Mouse (Mus musculus): ENCODE results near the gene Sipa1l1.

Gene Sipa1l1

GRCm38 (mm10) chr12:82206857-82207647 lies 37.9 kb downstream of the Sipa1l1 start:
- in situ Hi-C loops (cut with MboI, MseI) = no loop called here

DNA sequence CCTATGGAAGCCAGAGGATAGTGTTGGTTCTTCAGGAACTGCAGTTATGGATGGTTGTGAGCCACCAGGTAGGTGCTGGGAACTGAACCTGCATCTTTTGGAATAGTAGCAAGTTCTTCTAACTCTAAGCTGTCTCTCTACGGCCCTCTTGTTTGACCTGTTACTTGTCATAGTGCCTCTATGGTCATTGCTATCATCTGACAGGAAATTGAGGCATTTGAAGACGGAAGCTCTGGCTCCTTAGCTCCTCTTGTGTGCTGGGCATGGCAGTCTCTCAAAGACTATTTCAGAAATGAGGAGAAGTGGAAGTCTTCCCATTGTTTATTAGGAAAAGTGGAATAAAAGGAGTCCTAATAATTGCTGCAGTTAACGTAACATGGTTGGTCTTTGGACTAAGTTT lies 38.9 kb downstream of the Sipa1l1 start:
- in situ Hi-C loops (cut with MboI, MseI) = no loop called here

DNA sequence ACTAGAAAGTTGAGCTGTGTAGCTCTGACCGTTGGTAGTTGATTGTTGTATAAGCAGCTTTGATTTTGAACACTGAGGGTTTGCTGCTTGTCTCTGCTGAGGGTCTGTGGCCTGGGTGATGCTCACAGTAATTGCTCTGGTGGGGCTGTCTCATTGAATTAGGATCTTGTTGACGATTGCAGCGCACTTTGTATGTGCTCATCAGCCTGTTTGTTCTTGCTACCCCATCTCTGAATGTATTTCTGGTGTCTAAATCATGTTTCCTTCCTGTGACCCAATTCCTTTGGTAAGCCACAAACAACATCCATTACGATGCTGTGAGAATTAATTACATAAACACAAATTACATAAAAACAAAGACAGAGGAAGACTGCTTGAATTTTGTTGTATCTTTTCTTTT lies 39.5 kb downstream of the Sipa1l1 start:
- in situ Hi-C loops (cut with MboI, MseI) = no loop called here

- in situ Hi-C loops (cut with MboI, MseI) = no loop called here
Measured at GRCm38 (mm10) chr12:82209753-82210152, 40.6 kb downstream of the Sipa1l1 start.

DNA sequence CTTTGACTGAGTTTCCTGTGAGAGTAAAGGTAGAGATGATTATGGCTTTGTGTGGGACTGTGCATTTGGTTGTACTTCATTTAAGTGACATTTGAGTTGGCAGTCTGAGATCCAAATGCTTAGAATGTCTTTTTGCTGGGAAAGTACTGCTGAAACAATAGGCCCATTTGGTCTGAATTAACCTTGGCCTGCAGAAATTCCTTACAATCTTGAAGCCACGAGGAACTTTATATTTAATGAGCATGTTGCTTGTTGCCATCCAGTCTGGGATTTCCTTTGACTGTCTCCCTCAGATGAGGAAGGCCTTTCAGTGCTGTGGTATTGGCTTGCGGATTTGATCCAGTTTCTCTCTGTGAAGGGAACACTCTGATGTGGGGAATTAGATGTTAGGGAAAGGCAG lies 43.9 kb downstream of the Sipa1l1 start:
- in situ Hi-C loops (cut with MboI, MseI) = no loop called here

- in situ Hi-C loops (cut with MboI, MseI) = no loop called here
Measured at GRCm38 (mm10) chr12:82214916-82215315, 45.8 kb downstream of the Sipa1l1 start.

- in situ Hi-C loops (cut with MboI, MseI) = no loop called here
Measured at GRCm38 (mm10) chr12:82216801-82217553, 47.9 kb downstream of the Sipa1l1 start.

- in situ Hi-C loops (cut with MboI, MseI) = no loop called here
Measured at GRCm38 (mm10) chr12:82218201-82218600, 49.1 kb downstream of the Sipa1l1 start.

DNA sequence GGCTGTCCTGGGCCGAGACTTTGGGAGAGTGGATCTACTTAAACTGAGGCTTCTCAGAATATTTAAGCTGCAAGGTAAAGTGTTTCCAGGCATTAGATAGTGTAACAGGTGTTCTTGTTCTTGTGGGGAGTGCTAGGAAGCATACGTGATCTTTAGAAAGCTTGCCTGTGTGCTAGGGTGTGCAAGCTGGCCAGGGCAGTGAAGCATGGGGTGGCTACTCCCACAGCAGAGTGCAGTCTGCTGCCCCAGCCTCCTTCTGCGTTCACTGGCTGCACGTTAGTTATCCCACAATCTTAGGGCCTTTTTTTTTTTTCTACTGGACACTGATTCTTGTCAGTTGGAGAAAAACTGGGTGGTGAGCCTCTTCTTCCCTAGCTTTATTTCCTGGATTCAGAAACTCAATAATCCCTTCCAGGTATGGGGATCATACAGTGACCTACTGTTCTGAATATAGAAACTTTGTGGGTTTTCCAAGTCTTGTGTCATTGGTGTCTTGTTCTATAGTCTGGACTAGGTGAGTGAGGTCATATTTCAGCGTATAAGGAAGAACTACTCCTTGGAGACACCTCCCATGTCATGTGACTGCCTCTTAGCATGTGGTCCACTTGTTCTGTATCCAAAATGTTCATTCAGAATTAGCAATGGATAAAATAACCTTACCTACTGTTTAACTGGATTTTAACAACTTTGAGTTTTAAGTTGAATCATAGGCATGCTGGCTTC lies 51.4 kb downstream of the Sipa1l1 start:
- in situ Hi-C loops (cut with MboI, MseI) = no loop called here

GRCm38 (mm10) chr12:82223126-82223815 lies 54.2 kb downstream of the Sipa1l1 start:
- in situ Hi-C loops (cut with MboI, MseI) = no loop called here

DNA sequence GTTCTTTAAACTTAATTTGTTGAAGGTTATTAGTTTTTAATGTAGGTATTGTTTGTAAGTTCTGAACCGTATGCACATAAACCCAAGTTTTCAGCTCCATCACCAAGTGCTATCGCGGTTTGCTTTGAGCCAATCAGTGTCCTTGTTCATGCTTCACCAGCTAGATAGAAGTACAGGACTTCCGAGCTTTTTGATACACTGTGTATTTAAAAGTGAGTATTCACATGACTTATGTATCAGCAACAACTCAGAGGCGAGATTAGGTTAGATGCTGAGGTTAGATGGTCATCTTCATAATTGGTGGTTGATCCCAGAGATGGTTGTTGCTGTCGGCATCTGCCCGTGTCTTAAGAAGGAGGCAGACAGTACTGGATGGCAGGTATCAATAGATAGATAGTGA lies 55.7 kb downstream of the Sipa1l1 start:
- in situ Hi-C loops (cut with MboI, MseI) = no loop called here

DNA sequence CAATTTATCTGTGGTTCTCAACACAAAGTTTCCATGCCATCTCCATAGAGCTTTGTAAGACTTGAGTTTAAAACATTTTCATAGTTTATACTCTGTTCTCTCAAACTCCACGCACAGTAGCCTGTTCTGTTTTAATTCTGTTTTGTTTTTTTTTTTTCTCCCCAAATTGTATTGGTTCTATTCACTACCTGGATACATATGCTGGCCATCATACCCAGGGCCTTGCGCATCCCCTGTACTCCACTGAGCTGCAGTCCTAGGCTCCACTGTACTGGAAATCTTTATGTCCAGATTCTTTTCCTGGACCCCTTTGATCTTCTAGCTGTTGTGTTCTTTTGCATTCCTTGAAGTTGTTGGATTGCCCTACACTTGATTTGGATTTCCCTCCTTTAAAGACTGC lies 56.2 kb downstream of the Sipa1l1 start:
- in situ Hi-C loops (cut with MboI, MseI) = no loop called here

GRCm38 (mm10) chr12:82225751-82226228 lies 56.7 kb downstream of the Sipa1l1 start:
- in situ Hi-C loops (cut with MboI, MseI) = no loop called here

- in situ Hi-C loops (cut with MboI, MseI) = no loop called here
Measured at GRCm38 (mm10) chr12:82226311-82227066, 57.4 kb downstream of the Sipa1l1 start.

DNA sequence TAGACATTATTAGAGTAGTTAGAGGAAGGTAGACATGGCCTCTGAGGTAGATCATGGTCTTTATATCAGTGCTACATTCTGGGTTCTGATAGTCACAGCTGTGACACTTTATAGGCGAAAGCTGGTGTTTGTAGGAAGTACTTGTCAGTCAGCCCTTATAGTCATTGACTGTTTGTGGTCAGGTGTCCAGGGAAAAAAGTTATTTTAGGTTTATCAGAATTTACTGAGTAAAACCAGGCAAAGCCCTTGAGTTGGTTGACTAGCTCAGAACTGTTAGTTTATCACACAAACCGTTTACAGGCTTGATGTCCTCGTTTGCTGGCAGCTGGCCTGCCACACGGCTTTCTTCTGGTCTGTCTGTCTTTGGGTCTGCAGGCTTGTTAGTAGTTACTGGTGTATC lies 61.0 kb downstream of the Sipa1l1 start:
- in situ Hi-C loops (cut with MboI, MseI) = loop anchor here (5.0 kb wide), 1 partner anchor 38 kb away; no protein-coding TSS in a partner anchor

DNA sequence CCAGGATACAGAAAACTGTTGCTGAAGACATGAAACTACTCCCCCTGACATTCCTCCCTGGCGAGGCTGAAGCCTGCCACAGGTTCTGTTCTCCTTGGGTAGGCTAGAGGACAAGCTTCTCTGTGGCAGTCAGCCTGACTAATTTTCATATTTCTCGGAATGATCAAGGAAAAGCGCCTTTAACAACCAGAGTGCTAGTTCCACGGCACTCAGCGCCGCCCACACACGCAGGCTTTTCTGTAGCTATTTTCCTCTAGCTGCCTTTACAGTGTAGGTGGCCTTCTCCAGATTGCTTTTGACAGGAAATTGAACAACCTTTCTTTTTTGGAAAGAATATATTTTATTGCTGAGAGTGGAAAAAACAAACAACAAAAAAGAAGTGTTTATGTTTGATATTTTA lies 62.1 kb downstream of the Sipa1l1 start:
- in situ Hi-C loops (cut with MboI, MseI) = loop anchor here (5.0 kb wide), 1 partner anchor 39 kb away; no protein-coding TSS in a partner anchor

DNA sequence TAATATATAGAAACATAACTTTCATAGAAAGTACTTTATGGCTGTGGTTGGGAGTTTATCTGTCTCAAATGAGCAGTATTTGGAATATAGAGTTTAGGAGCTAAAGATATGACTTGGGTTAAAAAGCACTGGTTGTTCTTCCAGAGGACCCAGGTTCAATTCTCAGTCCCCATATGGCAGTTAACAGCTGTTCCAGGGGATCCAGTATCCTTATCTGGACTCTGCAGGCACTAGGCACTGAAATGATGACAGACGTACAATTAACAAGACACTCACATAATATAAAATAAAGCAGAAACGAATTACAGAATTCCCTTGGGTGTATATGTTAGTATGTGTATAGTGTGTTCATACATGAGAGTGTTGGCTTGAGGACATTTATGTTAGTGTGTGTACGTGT lies 64.1 kb downstream of the Sipa1l1 start:
- in situ Hi-C loops (cut with MboI, MseI) = loop anchor here (5.0 kb wide), 1 partner anchor 41 kb away; no protein-coding TSS in a partner anchor

DNA sequence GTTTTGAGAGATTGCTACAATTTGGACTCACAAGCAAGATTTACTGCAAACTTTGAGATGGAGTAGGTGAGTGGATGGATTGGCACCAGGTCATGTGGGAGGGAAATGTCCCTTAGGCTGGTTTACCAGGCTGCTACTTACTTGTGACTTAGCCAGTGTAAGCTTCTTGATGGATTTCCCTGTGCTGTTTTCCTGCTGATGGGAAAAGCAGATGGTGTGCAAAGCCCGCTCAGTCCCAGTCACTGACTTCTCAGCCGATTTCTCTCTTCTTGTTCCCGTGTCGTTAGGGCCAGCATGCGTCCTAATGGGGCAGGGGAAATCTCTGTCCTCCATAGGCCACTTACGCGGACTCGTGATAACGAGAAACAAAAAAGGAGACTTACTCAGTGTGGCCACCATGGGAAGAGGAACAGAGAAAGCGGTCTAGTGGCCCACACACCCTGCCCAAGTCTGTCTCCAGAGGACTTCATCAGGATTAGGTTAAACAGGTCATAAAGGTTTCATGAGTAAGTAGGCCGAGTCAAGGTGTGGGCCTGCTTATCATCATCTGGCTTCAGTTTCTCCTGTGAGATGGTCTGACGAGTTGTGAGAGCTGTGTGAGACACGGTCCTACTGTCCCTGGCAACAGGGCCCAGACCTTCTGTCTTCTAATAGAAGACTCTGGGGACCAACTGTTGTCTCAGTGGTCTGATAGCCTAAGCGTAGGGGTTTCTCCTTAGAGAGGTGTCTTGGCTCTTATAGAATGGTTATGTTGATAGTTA lies 65.5 kb downstream of the Sipa1l1 start:
- in situ Hi-C loops (cut with MboI, MseI) = loop anchor here (5.0 kb wide), 1 partner anchor 42 kb away; no protein-coding TSS in a partner anchor

DNA sequence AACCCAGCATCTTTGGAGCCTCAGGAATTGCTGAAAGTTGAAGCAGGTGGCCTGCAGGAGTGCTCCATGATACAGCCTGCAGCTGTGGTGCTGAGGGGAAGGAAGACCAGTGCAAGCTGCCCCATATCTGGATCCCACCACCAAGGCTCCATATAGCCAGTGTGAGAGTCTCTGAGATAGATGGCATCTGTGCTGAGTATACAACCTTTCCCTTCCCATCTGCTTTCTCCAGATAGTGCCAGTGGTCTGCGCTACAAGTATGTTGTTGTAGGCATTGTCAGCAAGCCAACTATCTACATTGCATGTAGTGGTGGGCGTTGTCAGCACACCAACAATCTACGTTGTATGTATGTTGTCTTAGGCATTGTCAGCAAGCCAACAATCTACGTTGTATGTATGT lies 68.0 kb downstream of the Sipa1l1 start:
- in situ Hi-C loops (cut with MboI, MseI) = no loop called here

GRCm38 (mm10) chr12:82237946-82238345 lies 68.8 kb downstream of the Sipa1l1 start:
- in situ Hi-C loops (cut with MboI, MseI) = no loop called here
